In the genomic region with DNA sequence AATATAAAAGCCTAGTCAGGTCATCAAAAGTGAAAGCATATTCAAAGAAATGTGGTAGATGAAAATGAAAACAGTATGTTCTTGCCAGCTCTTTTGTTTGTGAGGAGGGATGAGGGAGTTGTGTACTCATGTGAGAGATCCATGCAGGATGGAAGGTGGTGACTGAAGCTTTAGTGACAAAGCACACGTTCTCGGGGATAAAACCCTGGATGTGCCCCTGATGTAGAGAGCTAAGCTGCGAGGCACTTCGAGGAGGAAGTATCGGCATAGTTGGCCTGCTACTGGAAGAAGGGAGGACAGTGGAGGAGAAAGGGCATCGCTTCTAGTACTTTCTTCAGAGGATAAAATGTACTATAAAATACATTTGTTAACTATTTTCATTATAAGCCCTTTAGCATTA, we compare ENCODE assay signal across 19 mouse cellular contexts. TPM values are rescaled to one million over a fixed set of nuclear protein-coding genes. Genes with fewer than 3 reads are reported as not detected.
DNase-seq lines count a peak whose midpoint lies in the region; ATAC-seq and TF ChIP-seq lines count a peak whose summit lies in the region.
"Had no signal": no experiment of that assay in that cellular context is flagged by ENCODE, and none has a peak within 500 bp of the region (broad histone marks: within the 10 kb centered on the region; RNA-seq: fewer than 3 reads in every experiment).

No protein-coding gene starts in this region.

- H3K27ac ChIP-seq in heart, embryonic 16.5 days (ENCODE audit: low read length): peak overlapping the region; percentile 48; the same call in 1 of the 2 replicates
- peak overlapping the region; percentile 56 for H3K27ac ChIP-seq in thymus, adult 2 months (ENCODE audit: control insufficient read depth, insufficient read depth, low read length)
- H3K27ac ChIP-seq: embryonic facial prominence, embryonic 12.5 days; forebrain, embryonic 13.5 days; heart, embryonic 13.5 days; hindbrain, embryonic 15.5 days had no signal

- no peaks in the 10 kb centered on the region for H3K9me3 ChIP-seq in heart, embryonic 16.5 days (replicated peaks; ENCODE audit: control insufficient read depth, low read length)
- H3K9me3 ChIP-seq: embryonic facial prominence, embryonic 12.5 days; forebrain, embryonic 13.5 days; heart, embryonic 13.5 days; hindbrain, embryonic 15.5 days had no signal

- TF ChIP-seq POLR2A in thymus, adult 2 months (IDR thresholded peaks at IDR 0.05; ENCODE audit: control insufficient read depth, extremely low read depth, insufficient read depth, low read length, poor library complexity): no peak

- no peaks in the 10 kb centered on the region for H3K27me3 ChIP-seq in heart, embryonic 16.5 days (ENCODE audit: control insufficient read depth, insufficient read depth, low read length)
- H3K27me3 ChIP-seq in thymus, adult 2 months (ENCODE audit: control insufficient read depth, insufficient read depth, low read length): no peaks in the 10 kb centered on the region
- no peaks in the 10 kb centered on the region for H3K27me3 ChIP-seq in splenic B cell, adult 2 months (ENCODE audit: control insufficient read depth, insufficient read depth, low read length, poor library complexity, severe bottlenecking)
- H3K27me3 ChIP-seq: embryonic facial prominence, embryonic 12.5 days; forebrain, embryonic 13.5 days; hindbrain, embryonic 15.5 days had no signal

- WGBS in heart, embryonic 16.5 days: 73% methylated on average over 6 of the region's 6 CpGs
- whole genome bisulfite sequencing in thymus, adult 2 months: 13% methylated on average over 6 of the region's 6 CpGs

- no peak overlapping the region for H3K9ac ChIP-seq in heart, embryonic 16.5 days (ENCODE audit: low read length)
- H3K9ac ChIP-seq: embryonic facial prominence, embryonic 12.5 days; forebrain, embryonic 13.5 days; heart, embryonic 13.5 days; hindbrain, embryonic 15.5 days had no signal

- no peaks in the 10 kb centered on the region for H3K4me1 ChIP-seq in heart, embryonic 16.5 days (ENCODE audit: control insufficient read depth, insufficient read depth, low read length)
- H3K4me1 ChIP-seq in thymus, adult 2 months (replicated peaks; ENCODE audit: control insufficient read depth, insufficient read depth, low read length): no peaks in the 10 kb centered on the region
- H3K4me1 ChIP-seq: embryonic facial prominence, embryonic 12.5 days; forebrain, embryonic 13.5 days; heart, embryonic 13.5 days; hindbrain, embryonic 15.5 days had no signal

- ATAC-seq in heart, embryonic 16.5 days (replicated peaks; ENCODE audit: extremely low read depth, insufficient read depth, low FRiP score): no peak
- peak; percentile 49; the same call in 1 of the 2 replicates for ATAC-seq in erythroid progenitor cell, adult 5-6 weeks (replicated peaks; ENCODE audit: low FRiP score, poor library complexity, severe bottlenecking)
- no peak for ATAC-seq in granulocyte monocyte progenitor cell, adult 5-6 weeks (replicated peaks; ENCODE audit: poor library complexity, severe bottlenecking)
- ATAC-seq: forebrain, embryonic 13.5 days had no signal

- no peak for DNase-seq in heart, postnatal 4 days
- no peak for DNase-seq in thymus, adult 2 months
- DNase-seq in thymus, postnatal 10 days (ENCODE audit: low spot score in 2 of 2): no peak
- peak; percentile 19 for DNase-seq in splenic B cell, adult 2 months (ENCODE audit: low read depth, low spot score)
- DNase-seq in ovary, postnatal 10 days (ENCODE audit: low spot score): no peak
- DNase-seq: B cell, adult 2 months; cerebellum, postnatal 14 days; gastrocnemius, postnatal 10 days; layer of hippocampus, postnatal 36 days had no signal

- H3K36me3 ChIP-seq in heart, embryonic 16.5 days (ENCODE audit: control insufficient read depth, insufficient read depth): no peaks in the 10 kb centered on the region
- no peaks in the 10 kb centered on the region for H3K36me3 ChIP-seq in thymus, adult 2 months (ENCODE audit: control insufficient read depth, insufficient read depth, low read length)
- no peaks in the 10 kb centered on the region for H3K36me3 ChIP-seq in splenic B cell, adult 2 months (ENCODE audit: control insufficient read depth, insufficient read depth, low read length, poor library complexity, severe bottlenecking)
- H3K36me3 ChIP-seq: embryonic facial prominence, embryonic 12.5 days; heart, embryonic 13.5 days; hindbrain, embryonic 15.5 days had no signal

- peak overlapping the region; percentile 18; the same call in 1 of the 2 replicates for H3K4me2 ChIP-seq in heart, embryonic 16.5 days (ENCODE audit: low read depth, low read length)
- H3K4me2 ChIP-seq: embryonic facial prominence, embryonic 12.5 days; forebrain, embryonic 13.5 days; heart, embryonic 13.5 days; hindbrain, embryonic 15.5 days had no signal

- no peak overlapping the region for H3K4me3 ChIP-seq in heart, embryonic 16.5 days (ENCODE audit: low read length)
- H3K4me3 ChIP-seq in thymus, adult 2 months (ENCODE audit: control insufficient read depth, insufficient read depth, low read length): peak overlapping the region; percentile 16; the same call in 1 of the 2 replicates
- H3K4me3 ChIP-seq: embryonic facial prominence, embryonic 12.5 days; forebrain, embryonic 13.5 days; heart, embryonic 13.5 days; hindbrain, embryonic 15.5 days had no signal

- no peak for TF ChIP-seq CTCF in thymus, adult 2 months (IDR thresholded peaks at IDR 0.05; ENCODE audit: borderline replicate concordance, control insufficient read depth, extremely low read depth, insufficient read depth, low read length, poor library complexity)

RNA-seq across cellular contexts. Expression of a gene that starts 5.3 kb away (rescaled TPM):
- 0.15 and 0.17 TPM in 2 replicates for polyA plus RNA-seq in heart, embryonic 16.5 days (2015; fragmentation: Nextera tagmentation; extraction: Ambion mirVana)
- total RNA-seq in heart, postnatal 4 days (2021): not detected
- polyA plus RNA-seq in thymus, adult 2 months (2012; rRNA removed): 0.05 TPM in 1 of 2 replicates, not detected in the other
- not detected in 2 replicates for total RNA-seq in erythroid progenitor cell, adult 5-6 weeks (2015; ENCODE audit: low replicate concordance)
- total RNA-seq in erythroid progenitor cell, adult 5-6 weeks (2017; ENCODE audit: low replicate concordance): not detected in 2 replicates
- not detected in 2 replicates for total RNA-seq in granulocyte monocyte progenitor cell, adult 5-6 weeks (2014; fragmentation: Nextera tagmentation)
- total RNA-seq in granulocyte monocyte progenitor cell, adult 5-6 weeks (2017): not detected in 2 replicates
- total RNA-seq: gastrocnemius, postnatal 10 days; layer of hippocampus, postnatal 36 days; liver, adult 2 months had no signal
- polyA plus RNA-seq: brain, embryonic 14.5 days; liver, adult 2 months had no signal

RNA-seq across cellular contexts. Expression of a gene that starts 24.0 kb away (rescaled TPM):
- 1.3 and 1.4 TPM in 2 replicates for polyA plus RNA-seq in heart, embryonic 16.5 days (2015; fragmentation: Nextera tagmentation; extraction: Ambion mirVana)
- total RNA-seq in heart, postnatal 4 days (2021): 1 to 10 TPM; 1.1 TPM
- 0.27 and 0.43 TPM in 2 replicates for polyA plus RNA-seq in thymus, adult 2 months (2012; rRNA removed)
- total RNA-seq in erythroid progenitor cell, adult 5-6 weeks (2015; ENCODE audit: low replicate concordance): 4.0 and 4.2 TPM in 2 replicates
- total RNA-seq in erythroid progenitor cell, adult 5-6 weeks (2017; ENCODE audit: low replicate concordance): not detected in 2 replicates
- total RNA-seq in granulocyte monocyte progenitor cell, adult 5-6 weeks (2014; fragmentation: Nextera tagmentation): not detected in 2 replicates
- 1.4 TPM in 1 of 2 replicates, not detected in the other for total RNA-seq in granulocyte monocyte progenitor cell, adult 5-6 weeks (2017)
- total RNA-seq: megakaryocyte-erythroid progenitor cell, adult 5-6 weeks had no signal
- polyA plus RNA-seq: liver, adult 2 months had no signal
